Mouse (Mus musculus): ENCODE data around the gene Scgn.

Scgn gene

DNA sequence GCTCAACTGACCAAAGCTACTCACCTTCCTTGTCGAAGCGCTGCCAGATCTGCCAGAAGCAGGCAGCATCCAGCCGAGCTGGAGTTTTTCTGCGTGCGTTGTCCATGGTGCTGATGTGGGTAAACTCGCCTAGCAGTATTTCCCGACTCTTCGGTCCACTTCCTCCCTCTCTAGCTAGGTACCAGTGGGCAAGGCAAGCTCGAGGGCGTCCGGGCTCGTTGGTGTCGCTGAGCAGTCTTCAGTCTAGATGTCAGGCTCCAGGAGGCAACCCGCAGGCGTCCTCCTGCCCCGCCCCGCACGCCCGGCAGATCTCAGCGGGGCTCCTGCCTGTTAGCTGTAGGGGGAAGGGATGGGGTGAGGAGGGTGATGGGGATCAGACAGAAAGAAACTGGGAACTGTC, at the start of gene Scgn:
Gene Scgn (minus strand): TSS at position 287 of the 400 bp plus-strand sequence.
- DNase-seq (ENCODE audit: low read depth): peak; percentile 83

DNA sequence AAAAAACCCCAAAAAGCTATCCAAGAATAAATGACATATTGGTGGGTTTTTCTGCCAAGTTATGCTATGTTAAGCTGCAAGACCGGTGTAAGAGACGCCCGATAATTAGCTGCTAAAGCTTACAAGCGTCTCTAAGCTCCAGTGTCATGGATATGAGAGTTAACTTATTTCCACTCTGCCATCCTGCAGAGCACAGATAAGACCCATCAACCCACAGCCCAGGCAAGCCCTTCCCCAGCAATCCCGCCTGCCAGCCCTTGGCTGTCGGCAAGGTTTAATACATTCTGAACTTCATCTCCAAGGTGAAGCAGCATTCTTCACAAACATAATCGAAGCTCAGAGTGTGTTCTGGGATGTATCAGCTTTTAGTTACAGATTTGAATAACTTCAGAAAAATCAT, 49.2 kb upstream of the Scgn start:
- DNase-seq (ENCODE audit: low read depth): no peak

DNA sequence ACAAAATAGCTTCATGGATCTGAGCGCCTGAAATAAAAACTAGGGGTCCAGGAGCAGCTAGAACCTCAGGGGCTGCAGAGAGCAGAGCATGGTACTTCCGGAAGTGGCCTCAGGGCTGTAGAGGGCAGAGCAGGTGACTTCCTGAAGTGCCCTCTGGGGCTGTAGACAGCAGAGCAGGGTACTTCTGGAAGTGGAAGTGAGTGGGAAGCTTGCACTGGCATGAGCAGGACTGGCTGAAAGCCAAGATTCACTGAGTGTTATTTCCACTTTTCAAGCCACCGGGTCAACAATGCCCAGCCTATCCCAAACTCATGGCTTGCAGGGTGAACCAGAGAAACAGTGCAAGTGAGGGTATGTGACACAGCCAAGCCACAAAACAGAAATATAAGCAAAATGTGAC, 46.5 kb upstream of the Scgn start:
- DNase-seq (ENCODE audit: low read depth): no peak

DNA sequence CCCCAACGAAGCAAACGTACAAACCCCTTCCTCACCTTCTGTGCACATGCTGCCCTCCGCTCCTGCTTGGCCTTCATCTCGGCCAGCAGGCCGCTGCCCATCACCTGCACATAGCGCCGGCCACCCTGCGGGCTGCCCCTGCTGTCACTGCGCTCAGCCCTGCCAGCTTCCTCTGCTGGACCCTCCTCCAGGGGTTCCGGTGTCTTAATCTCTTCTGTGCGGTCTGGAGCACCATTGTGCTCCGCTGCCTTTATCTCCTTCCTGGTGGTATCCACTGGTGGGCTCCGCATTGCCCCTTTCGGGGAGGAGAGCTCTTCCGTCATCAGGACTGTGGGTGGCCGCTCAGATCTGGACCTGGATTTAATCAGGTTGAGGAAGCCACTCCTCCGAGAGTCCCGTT, 45.1 kb upstream of the Scgn start:
- DNase-seq (ENCODE audit: low read depth): no peak

DNA sequence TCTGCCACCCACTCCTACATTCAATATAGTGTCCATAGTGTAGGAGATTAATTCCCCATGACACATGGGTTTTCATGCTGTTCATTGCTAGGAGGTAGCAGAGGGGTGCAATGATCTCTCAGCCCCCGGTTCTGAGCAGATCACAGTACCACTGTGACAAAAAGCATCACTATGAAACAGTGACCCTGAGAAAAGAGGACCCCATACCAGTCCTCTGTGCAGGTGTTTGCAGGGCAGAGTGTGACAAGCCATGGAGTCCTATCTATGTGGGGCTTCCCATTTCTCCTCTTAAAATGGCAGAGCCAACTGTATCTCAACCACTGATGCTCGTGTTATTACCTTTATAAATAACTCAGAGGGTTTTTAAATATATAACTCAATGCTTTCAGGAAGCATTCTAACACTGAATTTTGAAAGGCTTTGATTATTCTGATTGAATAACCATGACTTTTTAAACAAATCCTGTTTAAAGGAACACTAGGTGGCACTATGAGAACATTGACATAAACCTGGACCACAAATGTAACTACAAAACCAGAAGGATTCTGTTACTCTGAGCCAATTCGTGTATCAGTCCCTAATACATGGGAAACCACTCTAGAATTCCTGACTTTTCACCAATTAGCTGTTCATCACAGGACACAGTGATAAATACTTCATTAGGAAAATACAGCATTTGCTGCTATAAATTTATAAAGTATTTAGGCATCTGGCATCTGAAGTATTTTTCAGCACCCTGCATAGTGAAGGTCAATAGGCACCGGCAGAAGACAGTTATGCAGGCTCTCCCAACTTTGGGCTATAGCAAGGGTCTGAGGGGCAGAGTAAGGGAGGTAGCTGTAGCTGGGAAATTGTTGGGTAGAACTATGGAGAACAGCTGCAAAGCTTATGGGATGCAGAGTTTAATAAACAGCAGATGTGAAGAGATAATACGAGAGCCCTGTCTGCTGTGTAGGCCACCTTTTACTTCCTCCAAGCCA, 36.5 kb upstream of the Scgn start:
- peak; percentile 59 for DNase-seq (ENCODE audit: low read depth)

DNA sequence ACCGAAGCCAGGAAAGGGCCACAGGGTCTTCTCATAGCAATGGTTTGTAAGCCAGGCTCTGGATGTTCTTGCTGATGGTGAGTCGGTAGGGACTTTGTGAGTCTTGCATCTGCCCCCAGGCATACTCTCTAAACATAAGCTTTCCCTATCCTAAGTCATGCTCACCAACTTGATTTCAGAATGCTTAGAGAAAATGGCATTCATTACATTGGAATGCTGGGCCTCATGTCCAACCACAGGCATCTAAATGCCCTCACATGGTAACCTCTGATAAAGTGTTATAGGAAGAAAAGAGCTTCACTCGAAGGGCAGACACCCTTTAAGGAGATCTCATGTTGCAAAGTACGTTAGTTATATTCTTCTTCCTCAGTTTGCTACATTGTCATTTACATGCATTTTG, 27.5 kb upstream of the Scgn start:
- DNase-seq (ENCODE audit: low read depth): peak; percentile 68

DNA sequence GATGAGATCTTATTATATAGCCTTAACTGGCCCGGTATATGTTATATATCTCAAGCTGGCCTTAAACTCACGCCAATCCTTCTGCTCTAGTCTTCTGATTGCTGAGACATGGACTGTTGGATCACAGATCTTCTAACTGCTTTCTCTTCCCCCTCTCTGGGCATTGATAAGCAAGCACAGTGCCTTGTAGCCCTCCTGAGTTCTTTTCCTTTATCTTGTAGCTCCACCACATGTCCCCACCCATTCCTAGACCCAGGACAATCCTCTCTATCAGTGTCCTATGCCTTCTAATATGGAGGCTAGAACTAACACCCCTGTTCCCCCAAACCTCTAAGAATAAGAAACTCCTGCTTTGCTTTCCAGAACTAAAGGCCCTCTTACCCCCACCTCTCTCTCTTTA, 14.5 kb upstream of the Scgn start:
- no peak for DNase-seq (ENCODE audit: low read depth)

DNA sequence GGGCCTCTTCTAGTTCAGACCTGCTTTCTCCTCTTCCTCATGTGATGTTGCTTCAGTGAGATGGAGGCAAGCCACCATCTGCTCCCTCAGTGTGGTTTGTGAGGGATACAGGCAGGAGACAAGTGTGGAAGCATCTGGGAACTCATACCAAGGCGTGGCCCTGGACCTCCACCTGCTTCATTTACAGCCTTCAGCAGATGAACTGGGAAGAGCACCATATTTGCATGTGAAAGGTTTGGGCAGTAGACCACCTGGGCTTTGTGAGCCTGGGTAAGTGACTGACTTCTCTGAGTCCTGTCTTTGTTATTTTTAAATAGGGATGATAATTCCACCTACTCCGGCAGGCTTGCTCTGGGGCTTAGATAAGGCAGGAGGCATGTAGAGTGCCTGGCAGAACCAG, 10.8 kb upstream of the Scgn start:
- no peak for DNase-seq (ENCODE audit: low read depth)

DNA sequence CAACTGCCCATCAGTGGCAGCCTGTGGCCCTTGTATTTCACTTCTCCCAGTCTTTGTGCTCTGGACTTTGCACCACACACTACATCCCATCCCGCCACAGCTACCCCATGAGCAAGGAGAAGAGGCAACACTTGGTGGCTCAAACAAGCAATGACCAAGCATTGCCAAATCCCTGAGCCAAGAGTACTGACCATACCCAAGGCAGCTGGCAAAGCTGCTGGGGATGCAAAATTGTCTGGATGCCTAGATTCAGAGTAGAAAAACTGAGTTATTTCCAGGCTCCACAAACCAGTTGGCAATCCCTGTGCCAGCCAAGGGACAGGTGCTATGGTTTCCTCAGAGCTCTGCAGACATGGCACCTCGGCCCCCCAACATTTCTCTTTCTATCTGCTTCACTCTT, 10.1 kb upstream of the Scgn start:
- no peak for DNase-seq (ENCODE audit: low read depth)

DNA sequence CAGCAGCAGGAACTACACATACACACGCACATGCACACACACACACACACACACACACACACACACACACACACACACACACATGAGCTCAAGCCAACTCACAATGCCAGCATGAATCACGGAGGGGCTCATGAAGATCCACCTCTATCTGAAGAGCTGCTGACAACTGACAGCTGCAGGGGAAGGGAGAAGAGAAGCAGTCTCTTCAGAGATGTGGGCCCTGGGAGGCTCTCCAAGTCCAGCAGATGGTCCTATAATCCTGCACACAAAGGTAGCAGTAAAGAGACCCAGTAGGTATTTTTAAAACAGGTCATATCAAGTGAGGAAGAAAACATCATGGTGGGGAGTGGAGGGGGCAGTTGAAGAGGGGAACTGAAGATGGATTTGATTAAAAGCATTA, 7.8 kb upstream of the Scgn start:
- DNase-seq (ENCODE audit: low read depth): no peak

DNA sequence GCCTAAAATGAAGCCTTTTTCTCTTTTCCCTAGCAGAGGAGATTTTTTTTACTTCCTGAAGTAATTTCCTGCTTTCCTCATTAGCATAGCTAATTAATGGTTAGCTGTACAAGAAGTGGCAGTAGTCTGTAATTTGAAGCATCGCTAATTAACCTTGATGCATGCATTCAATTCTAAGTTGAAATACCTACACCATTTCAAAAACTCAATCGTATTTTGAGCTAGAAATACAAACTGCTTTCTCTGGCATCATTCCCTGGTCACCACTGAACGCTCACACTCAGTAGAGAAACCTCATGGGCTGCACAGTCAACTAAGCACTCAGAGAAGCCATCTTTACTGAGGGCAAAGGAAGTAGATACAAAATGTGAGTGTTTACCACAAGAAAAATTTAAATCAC, 3.7 kb upstream of the Scgn start:
- DNase-seq (ENCODE audit: low read depth): no peak

DNA sequence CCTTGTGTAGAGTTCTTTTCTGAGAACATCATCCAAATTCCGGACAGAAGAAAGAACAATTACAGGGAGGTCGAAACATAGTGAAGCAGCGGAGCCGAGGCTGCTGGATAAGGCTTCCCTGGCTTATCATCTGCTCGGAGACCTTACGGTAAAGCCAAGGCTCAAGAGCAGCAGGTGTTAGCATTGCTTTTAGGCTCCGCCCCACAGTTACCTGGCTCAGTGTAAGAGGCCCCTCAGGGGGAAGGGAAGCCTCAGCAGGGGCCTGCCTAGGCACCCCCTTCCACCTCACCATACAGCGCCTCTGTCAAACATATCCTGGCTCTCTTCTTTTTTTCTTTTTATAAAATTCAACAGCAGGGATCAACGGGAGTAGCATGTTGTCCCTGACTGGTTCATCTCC, 3.0 kb upstream of the Scgn start:
- no peak for DNase-seq (ENCODE audit: low read depth)

DNA sequence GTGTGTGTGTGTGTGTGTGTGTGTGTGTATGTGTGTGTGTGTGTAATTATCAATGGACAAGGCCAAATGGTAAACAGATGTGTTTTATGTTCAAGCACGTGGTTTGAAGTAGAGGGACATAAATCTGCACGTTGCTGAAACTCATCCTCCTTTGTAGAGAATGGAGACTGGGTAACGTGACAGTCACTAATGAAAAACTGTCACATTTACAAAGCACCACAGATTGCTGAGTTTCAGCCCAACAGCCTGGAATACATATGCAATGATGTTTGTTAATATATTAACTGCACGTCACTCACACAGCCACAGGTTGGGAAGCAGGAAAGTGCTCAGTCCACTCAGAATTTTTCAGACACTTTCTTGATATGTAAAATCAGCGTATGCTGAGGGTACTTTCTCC, 563 bp downstream of the Scgn start:
- no peak for DNase-seq (ENCODE audit: low read depth)

DNA sequence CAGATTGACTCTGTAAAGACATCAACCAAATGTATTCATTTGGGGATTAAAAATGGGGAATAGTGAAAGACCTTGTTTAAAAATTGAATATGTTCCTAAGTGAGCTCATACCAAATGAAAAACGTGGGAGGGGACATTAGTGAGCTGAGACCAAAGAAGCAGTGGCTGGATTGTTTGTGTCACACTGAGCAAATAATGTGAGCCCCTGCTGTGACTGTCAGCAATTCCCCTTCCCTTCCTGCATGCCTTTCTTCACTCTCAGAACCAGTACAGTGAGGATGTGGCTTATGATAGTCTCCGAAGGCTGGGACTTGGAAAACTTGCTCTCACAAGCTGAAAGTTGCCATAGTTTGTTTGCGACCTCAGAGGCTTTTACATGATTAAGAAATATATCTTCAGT, 5.9 kb downstream of the Scgn start:
- no peak for DNase-seq (ENCODE audit: low read depth)

DNA sequence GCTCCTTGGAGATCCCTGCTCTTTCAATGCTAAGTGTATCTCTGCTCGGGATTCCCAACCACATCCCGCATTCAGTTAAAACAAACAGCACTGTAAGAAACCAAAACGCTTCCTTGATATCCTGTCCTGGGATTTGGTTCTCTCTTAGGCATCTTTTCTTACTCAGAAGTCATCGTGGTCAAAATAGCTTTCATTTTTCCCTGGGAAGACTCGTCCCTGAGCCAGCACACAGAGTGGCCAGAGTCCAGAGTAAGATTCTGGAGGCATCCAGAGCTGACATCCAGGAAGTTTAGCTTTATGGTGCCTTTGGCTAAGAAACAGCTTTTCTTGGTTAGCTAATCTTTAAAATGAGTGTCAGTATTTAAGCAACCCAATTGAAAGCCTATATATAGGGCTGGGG, 18.7 kb downstream of the Scgn start:
- peak; percentile 3 for DNase-seq (ENCODE audit: low read depth)

DNA sequence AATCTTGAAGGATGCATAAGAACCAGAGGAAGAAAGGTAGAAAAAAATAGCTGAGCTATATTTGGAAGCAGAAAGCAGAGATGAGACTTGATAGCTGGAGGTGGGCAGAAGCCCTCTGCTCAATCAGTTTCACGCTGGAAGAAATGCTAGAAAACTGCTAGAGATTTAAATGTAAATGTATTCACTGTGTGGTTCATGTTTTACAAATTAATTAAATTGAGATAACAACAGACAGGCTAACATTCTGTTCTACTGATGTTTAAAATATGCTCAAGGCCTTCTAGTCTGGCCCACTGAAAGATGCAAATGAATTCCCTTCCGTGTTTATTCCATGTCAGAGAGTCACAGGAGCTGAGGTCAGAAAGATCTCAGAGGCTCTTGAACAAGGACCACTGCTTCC, 19.1 kb downstream of the Scgn start:
- DNase-seq (ENCODE audit: low read depth): no peak

DNA sequence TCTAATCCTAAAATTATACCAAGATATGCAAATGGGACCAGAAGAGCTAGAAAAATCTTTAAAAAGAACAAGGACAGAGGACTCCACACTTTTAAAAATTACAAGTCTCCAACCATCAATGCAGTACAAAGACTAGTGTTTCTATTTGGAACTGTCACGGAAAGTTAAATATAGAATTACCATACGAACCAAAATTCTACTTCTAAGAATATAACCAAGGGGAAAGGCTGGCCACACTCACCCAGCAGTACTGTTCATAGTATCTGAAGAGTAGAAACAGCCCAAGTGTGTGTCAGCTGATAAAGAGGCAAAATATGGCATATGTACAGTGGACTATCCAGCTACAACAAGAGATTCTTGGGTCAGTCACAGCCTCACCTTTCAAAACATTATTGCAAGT, 26.1 kb downstream of the Scgn start:
- no peak for DNase-seq (ENCODE audit: low read depth)

DNA sequence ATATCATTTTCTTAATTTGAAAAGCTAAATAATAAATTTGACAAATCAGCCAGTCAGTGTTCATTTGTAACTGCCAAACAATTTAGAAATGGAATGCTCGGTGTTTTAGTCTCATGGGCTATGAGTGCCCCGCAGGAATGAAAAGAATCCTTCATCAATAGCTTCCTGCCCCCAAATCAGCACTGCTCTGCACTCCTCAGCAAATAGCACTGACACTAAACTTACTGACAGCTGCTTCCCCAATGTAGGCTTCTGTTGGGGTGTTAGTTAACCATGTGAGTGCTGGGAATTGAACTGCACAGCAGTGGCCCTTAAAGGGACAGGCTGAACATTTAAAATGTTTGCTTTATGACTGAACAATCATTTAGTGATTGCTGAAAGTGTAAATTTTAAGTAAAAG, 31.2 kb downstream of the Scgn start:
- no peak for DNase-seq (ENCODE audit: low read depth)

DNA sequence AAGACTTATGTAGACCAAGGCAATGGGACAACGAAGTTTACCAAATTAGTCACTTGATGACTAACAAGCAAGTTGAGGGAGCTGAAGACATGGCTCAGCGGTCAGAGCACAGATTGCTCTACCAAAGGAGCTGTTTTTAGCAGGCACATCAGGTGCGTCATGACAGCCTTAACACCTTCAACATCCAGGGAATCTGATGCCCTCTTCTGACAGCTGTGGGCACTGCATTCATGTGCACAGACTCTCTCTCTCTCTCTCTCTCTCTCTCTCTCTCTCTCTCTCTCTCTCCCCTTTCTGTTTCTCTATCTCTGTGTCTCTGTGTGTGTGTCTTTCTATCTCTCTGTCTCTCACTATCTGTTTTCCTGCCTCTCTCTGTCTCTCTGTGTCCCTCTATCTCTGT, 40.1 kb downstream of the Scgn start:
- peak; percentile 5 for DNase-seq (ENCODE audit: low read depth)

DNA sequence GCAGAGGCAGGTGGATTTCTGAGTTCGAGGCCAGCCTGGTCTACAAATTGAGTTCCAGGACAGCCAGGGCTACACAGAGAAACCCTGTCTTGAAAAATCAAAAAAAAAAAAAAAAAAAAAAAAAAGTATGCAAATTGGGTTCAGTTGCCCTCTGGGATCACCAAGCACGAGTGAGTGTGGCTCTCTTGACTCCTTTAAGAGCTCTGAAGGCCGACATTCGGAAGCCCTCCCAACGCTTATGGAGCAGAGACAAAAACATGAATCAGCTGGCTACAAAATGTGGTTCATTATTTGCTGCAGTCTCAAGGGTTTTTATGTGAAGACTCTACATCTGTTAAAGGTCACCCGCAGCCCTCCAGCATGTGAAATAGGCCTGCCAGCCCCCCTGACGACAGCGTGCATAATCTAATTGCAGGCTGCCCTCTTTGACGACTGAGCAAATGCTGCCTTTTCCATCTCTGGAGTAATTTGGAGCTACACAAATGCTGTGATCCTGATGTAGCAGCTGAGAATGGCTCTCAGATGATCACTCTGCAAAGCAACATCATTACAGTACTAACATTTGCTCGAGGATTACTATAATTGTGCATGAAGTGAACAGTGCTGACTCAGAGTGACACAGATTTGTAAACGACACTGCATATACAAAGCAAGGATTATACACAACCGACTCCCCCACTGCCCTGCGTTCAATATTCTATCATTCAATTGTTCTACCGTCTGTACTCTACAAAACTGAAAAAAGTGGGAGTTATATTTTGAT, 41.3 kb downstream of the Scgn start:
- no peak for DNase-seq (ENCODE audit: low read depth)

DNA sequence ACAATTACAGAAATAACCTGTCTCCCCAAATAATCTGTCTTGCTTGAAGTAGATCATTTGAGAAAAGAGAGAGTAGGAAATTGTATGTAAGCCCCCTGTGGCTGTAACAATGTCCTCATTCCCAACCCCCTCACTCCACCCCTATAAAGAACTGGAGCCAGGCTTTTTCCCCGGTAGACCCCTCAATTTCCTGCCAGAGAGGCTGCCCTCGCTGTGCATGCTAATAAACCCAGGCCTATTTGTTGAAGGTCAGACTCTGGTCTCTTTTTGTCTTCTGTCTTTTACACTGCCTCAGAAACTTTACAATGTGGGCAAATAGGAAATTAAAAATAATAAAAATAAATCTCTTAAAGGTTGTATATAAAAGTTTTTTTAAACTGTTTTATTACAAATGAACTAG, 44.8 kb downstream of the Scgn start:
- no peak for DNase-seq (ENCODE audit: low read depth)

DNA sequence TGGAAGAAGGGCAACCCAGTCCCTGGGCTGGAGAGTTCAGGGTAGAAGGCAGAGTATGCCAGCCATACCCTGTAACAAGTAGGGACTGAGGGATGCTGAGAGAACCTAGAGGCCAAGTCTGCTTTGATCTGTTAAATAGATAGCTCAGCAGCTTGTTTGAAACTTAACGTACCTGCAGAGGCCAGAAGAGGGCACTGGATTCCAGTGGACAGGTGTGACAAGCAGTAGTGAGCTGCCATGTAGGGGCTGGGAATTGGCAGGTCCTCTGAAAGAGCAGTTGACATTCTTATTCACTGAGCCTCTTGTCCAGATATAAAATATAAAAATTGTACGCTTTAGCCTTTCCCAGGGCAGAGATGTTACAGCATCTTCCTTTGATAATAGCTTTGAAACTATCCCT, 48.2 kb downstream of the Scgn start:
- no peak for DNase-seq (ENCODE audit: low read depth)

DNA sequence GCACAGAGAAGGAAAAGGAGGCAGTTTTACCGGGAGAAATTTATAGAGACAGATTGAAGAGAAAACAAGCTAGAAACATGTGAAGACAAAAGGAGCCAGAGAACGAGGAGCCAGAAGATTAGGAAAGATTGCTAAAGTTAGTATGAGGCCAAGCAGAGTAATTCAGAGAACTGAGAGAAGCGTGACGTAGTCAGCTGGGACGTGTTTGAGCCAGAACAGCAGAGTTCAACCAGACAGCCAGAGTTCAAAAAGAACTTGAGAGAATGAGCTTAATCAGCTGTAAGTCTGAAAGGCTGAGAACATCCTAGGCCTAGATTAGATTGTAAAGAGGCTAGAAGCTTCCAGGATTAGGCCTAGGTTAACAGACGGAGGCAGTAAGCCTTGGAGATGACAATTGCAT, 50.7 kb downstream of the Scgn start:
- no peak for DNase-seq (ENCODE audit: low read depth)
